Mouse (Mus musculus): Measurements from ENCODE around the gene Bmp2k.

DNA sequence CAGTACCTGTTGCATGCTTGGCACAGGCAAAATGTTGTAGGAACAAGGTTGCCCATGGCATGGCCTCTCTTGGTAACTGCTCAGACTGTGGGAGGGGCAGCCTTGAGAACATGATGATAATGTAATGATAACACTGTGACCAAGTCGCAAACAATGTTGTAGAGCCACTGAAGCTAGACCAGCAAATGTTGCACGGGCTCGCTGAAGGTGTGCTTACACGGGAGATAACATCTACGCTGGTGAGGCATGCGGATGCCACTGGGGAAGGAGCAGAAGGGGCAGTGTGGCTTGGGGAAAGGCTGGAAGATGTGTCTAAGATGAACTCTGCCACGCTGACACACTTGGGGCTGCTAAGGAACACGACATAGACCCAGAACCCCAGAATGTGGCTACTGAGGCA, 102.5 kb downstream of the Bmp2k start:
- no peak for TF ChIP-seq CTCF (IDR thresholded peaks at IDR 0.05; ENCODE audit: insufficient read depth, low read length)
- TF ChIP-seq POLR2A (IDR thresholded peaks at IDR 0.05; ENCODE audit: borderline replicate concordance, extremely low read depth, low read depth, low read length): no peak
